Mouse (Mus musculus): ENCODE data around the gene Pwwp2b. TPM values are rescaled to one million over a fixed set of nuclear protein-coding genes. Genes with fewer than 3 reads are reported as not detected.

Pwwp2b gene
- polyA plus RNA-seq, 1 experiment from 2014 or later: 17.1 TPM

DNA sequence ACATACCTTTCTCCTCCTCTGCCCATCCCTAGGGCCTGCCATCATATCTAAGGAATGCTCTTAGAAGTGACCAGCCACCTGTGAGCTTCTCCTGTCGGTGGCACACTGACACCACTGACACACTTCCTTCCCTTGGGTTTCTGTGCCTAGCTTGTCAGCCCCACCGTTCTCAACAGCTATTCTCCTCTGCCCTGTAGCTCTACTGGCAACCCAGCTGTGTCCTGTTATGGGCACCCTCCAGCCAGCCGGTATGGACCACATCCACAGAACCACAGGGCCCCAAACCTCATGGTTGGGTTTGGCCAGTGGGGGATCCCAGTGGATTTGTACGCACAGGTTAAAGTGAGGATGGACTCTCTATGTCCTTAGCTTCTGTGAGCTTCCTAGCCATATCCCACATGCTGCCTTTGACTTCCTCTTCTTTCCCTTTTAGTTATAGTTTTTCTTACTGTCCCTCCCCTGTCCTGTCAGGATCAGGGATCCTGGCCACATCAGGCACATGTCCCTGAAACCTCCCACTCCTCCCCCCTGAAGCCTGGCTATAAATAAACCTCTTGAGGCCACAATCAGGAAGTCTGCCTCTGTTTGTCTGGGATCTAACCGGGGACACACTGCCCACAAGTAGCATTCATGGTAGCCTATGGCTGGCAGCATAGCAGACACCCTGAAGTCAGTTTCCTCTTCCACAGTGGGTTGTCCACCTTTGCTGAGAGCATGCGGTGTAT, 19.7 kb upstream of the Pwwp2b start:
- H3K9ac ChIP-seq: no peak overlapping the region
- H3K4me3 ChIP-seq (replicated peaks): no peak overlapping the region
- H3K27ac ChIP-seq: no peak overlapping the region
- no peaks in the 10 kb centered on the region for H3K9me3 ChIP-seq
- WGBS: 58% methylated on average over 6 of the region's 6 CpGs
- H3K36me3 ChIP-seq: no peaks in the 10 kb centered on the region
- no peak for ATAC-seq (ENCODE audit: insufficient read depth, low FRiP score, low read depth)
- H3K4me1 ChIP-seq: peaks cover 3% of the 10 kb centered on the region; the same call in 1 of the 2 replicates
- no peak overlapping the region for H3K4me2 ChIP-seq
- H3K27me3 ChIP-seq (replicated peaks): no peaks in the 10 kb centered on the region

DNA sequence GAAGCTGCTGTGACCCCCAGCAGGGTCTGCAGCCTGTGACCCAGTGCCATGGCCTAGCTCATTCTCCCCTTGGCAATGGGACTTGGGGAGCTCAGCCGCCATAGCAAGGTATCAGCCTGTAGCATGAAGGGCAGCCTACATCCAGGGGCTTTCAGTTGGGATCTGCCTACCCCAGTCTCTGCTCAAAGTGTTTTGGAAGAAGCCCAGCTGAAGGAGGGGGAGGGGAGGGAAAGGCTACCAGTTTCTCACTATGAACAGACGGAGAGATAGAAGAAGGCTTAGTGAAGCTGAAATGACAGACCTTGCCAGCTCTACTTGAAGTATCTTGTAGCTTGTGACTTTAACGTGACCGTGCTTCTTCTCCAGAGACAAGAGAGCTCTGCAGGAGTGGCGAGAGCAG, 18.4 kb upstream of the Pwwp2b start:
- no peaks in the 10 kb centered on the region for H3K36me3 ChIP-seq
- no peak for ATAC-seq (ENCODE audit: insufficient read depth, low FRiP score, low read depth)
- no peak overlapping the region for H3K4me2 ChIP-seq
- H3K4me3 ChIP-seq (replicated peaks): no peak overlapping the region
- WGBS: 71% methylated on average over 5 of the region's 5 CpGs
- no peaks in the 10 kb centered on the region for H3K9me3 ChIP-seq
- no peak overlapping the region for H3K9ac ChIP-seq
- no peak overlapping the region for H3K27ac ChIP-seq
- H3K27me3 ChIP-seq (replicated peaks): no peaks in the 10 kb centered on the region
- H3K4me1 ChIP-seq: peaks cover 13% of the 10 kb centered on the region

DNA sequence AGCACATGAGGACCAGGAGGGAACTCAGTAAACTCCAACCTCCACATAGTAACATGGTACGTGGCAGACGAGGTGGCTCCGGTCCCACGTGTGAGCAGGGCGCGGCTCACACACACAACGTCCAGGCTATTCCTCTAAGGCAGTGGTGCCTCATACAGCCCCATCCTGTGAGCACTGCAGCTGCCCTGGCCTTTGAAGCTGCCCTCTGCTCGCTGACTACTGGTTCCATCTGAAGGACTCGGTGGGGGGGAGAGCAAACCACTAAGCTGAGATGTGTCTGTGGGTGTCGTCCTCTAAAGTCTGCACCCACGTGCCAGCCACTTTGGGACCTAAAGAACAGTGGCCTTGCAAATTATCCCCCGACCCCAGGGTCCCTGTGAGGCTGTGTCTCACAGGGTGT, 18.0 kb upstream of the Pwwp2b start:
- Histone ChIP-seq H3K4me1 (peaks cover 17% of the 10 kb centered on the region), H3K27ac (no peak overlapping the region), H3K36me3 (no peaks in the 10 kb centered on the region), H3K9me3 (no peaks in the 10 kb centered on the region), H3K4me2 (no peak overlapping the region), H3K27me3 (replicated peaks) (no peaks in the 10 kb centered on the region), H3K4me3 (replicated peaks) (no peak overlapping the region), H3K9ac (no peak overlapping the region)
- no peak for ATAC-seq (ENCODE audit: insufficient read depth, low FRiP score, low read depth)
- 69% methylated on average over 12 of the region's 12 CpGs for WGBS

DNA sequence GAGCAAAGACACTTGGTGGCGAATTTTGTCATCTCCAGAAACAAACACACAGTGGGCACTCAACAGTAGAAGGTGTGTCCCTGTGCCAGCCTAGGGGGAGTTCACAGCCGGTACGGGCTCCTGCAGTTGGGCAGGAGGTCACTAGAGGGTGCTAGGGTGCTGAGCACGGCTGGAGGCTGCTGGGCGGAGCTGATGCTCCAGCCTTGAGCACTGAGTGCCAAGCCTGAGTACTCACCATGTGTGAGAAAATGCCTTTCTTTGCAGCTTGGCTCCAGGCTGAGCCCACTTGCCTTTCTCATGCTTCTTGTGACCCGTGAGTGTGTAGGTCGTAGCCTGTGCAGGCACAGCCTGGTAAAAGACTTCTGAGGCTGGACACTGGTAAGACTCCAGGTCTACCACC, 14.6 kb upstream of the Pwwp2b start:
- no peaks in the 10 kb centered on the region for H3K36me3 ChIP-seq
- no peaks in the 10 kb centered on the region for H3K9me3 ChIP-seq
- WGBS: under 1% methylated on average over 7 of the region's 7 CpGs
- no peak overlapping the region for H3K9ac ChIP-seq
- no peak overlapping the region for H3K4me3 ChIP-seq (replicated peaks)
- no peak overlapping the region for H3K4me2 ChIP-seq
- H3K4me1 ChIP-seq: peaks cover 25% of the 10 kb centered on the region
- H3K27me3 ChIP-seq (replicated peaks): no peaks in the 10 kb centered on the region
- peak overlapping the region; percentile 63 for H3K27ac ChIP-seq
- peak; percentile 70 for ATAC-seq (ENCODE audit: insufficient read depth, low FRiP score, low read depth)

DNA sequence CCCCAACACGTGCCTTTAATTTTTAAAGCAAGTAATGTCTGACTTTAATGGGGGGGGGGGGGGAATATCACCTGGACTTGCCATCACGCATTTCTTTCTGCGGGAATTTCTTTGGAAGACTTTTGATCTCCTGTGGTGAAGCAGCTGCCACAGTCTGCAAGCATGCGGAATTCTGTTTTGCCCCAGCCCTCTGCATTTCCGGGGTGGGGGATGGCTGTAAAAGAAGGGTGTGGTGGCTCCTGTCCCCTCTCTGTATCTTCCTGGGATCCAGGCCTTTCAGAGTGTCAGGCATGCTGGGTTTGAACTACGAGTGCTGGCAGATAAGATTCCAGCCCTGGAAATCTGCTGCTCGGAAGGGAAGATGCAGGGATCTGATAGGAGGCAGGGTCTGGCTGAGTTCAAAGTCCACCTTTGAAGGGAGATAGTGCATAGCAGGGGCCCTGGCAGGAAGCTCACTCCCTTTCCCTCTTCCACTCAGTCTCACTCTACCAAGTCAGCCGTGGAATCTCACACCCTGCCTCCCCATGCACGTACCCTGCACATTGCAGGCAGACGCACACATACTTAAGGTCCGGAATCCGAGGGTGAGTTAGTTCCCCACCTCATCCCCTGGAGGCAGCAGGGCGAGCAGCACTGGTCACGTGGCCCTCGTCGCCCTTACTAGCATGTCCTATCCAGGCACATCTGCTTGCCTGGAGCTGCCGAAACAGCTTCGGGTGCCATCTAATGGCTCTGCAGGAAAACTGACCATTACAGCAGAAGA, 13.7 kb upstream of the Pwwp2b start:
- Histone ChIP-seq H3K36me3 (no peaks in the 10 kb centered on the region), H3K9me3 (no peaks in the 10 kb centered on the region), H3K4me3 (replicated peaks) (no peak overlapping the region), H3K4me2 (peak overlapping the region; percentile 36), H3K27ac (peak overlapping the region; percentile 63), H3K9ac (no peak overlapping the region), H3K27me3 (replicated peaks) (no peaks in the 10 kb centered on the region), H3K4me1 (peaks cover 25% of the 10 kb centered on the region)
- WGBS: 13% methylated on average over 18 of the region's 18 CpGs
- peak; percentile 52 for ATAC-seq (ENCODE audit: insufficient read depth, low FRiP score, low read depth)

DNA sequence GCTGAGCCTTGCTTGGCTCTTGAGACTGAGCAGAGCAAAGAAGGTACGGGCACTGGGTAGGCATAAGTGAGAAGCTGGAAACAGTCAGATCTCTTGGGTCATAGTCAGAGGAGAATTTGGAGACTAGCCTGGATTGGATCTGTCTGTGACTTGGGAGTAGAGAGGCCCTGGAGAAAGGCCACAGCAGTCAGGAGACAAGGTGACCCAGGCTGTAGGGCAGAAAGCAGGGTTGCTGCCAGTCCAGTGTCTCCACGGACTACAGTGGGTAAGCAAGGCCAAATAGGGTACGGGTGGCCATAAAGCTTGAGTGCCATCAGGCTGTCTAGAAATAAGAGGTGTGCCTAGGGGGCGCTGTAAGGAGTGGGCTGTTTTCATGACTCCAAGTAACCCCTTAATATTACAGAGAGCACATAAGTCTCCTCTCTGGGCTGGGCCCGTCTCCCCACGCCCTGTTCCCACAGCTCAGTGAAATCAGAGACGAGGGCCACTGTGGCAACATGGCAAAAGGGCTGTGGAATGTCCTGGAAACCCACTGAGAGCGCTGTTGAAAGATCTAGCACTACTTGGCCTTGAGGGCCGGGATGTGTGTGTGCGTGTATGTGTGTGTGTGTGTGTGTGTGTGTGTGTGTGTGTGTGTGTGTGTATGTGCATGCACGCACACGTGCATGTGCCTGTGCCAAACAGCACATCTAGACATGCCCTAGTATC, 12.5 kb upstream of the Pwwp2b start:
- 79% methylated on average over 12 of the region's 12 CpGs for whole genome bisulfite sequencing
- H3K4me2 ChIP-seq: no peak overlapping the region
- no peak overlapping the region for H3K27ac ChIP-seq
- no peak overlapping the region for H3K4me3 ChIP-seq (replicated peaks)
- no peaks in the 10 kb centered on the region for H3K9me3 ChIP-seq
- no peak for ATAC-seq (ENCODE audit: insufficient read depth, low FRiP score, low read depth)
- peaks cover 25% of the 10 kb centered on the region for H3K4me1 ChIP-seq
- no peaks in the 10 kb centered on the region for H3K36me3 ChIP-seq
- no peak overlapping the region for H3K9ac ChIP-seq
- no peaks in the 10 kb centered on the region for H3K27me3 ChIP-seq (replicated peaks)

DNA sequence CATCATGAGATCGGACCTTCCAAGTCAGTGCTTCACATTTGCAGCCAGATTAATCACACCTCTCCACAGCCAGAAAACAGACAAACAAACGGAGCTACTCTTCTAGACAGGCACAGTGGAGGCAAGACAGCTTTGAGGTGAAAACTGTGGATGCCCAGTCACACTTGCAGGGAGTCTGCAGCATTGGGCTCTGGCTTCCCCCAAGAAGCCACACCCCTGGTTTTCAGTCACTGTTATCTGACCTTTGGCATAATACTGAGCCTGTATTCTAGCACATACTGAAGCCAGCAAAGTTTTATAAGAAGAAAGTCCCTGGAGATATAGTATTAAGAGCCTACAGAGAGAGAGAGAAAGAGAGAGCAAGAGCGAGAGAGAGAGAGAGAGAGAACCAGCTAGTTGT, 8.8 kb upstream of the Pwwp2b start:
- Histone ChIP-seq H3K4me3 (replicated peaks) (no peak overlapping the region), H3K9me3 (no peaks in the 10 kb centered on the region), H3K4me2 (no peak overlapping the region), H3K27me3 (replicated peaks) (no peaks in the 10 kb centered on the region), H3K27ac (no peak overlapping the region), H3K4me1 (peaks cover 15% of the 10 kb centered on the region), H3K9ac (no peak overlapping the region), H3K36me3 (no peaks in the 10 kb centered on the region)
- 58% methylated on average over 3 of the region's 3 CpGs for WGBS
- no peak for ATAC-seq (ENCODE audit: insufficient read depth, low FRiP score, low read depth)

DNA sequence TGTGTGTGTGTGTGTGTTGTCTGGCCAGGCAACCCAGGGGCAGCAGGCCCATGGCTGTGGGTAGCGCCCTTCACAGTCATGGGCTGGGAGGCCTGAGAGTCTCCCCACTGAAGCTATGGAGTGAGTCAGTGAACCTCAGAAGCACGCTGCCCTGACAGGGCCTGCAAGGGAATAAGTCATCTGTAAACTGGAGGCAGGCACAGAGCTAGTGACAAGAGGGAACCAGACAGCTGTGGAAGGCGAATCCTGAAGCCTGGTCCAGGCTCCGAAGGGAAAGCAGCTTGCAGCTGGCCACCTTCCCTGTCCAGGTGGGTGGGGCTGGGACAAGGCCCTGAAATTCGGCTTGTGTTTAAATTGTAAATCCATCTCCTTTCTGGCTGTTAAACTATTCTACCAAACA, 2.2 kb upstream of the Pwwp2b start:
- ATAC-seq (ENCODE audit: insufficient read depth, low FRiP score, low read depth): no peak
- no peak overlapping the region for H3K4me3 ChIP-seq (replicated peaks)
- peak overlapping the region; percentile 94; the same call in 1 of the 2 replicates for H3K27ac ChIP-seq
- H3K9me3 ChIP-seq: no peaks in the 10 kb centered on the region
- WGBS: 47% methylated on average over 5 of the region's 5 CpGs
- no peaks in the 10 kb centered on the region for H3K36me3 ChIP-seq
- no peak overlapping the region for H3K4me2 ChIP-seq
- no peak overlapping the region for H3K9ac ChIP-seq
- H3K4me1 ChIP-seq: peaks cover 40% of the 10 kb centered on the region
- no peaks in the 10 kb centered on the region for H3K27me3 ChIP-seq (replicated peaks)

DNA sequence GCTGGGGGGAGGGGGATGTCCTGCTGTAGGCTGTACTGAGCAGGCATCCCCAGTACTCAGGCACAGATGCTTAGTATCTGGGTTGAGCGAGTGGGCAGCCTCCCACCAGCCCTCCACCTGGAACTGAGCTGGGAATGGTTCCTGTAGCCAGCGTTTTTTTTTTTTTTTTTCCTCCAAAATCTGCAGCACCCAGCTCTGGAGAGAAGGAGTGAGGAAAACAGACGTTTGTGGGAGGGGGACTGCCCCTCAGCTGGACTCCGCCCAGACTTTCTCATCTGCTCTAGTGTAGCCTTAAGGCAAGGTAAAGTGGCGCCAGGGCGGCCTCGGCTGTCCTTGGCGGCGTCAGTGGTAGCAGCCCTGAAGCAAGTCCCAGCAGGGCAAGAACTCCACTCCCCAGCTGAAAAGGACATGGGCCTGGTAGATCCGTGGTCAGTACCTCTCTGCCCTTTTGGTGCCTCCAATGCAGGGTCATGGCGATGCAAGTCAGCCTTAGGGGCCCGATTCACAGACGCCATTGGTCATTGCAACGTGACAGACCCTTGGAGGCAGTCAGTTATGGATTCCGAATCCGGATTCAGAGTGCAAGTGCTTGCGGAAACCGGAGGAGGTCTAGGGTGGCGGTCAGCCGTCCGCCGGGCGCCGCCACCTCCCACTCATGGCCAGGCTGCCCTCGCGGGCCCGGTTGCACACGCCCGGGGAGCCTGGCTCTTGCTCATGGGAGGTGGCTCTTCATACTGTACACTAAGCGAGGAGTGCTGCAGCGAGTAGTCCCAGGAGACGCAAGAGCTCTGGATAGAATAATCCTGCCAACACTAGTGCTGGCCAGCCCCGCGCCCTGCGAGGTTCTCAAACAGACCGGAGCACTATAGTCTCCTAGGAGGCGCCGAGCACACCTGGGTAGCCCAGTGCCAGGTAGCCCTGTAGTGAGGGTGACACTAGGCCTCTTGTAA, 1.1 kb upstream of the Pwwp2b start:
- Histone ChIP-seq H3K4me3 (replicated peaks) (peak overlapping the region; percentile 60), H3K4me2 (peak overlapping the region; percentile 84), H3K4me1 (peaks cover 52% of the 10 kb centered on the region), H3K9me3 (no peaks in the 10 kb centered on the region), H3K27me3 (replicated peaks) (no peaks in the 10 kb centered on the region), H3K27ac (peak overlapping the region; percentile 94), H3K36me3 (no peaks in the 10 kb centered on the region), H3K9ac (peak overlapping the region; percentile 53; the same call in 1 of the 2 replicates)
- peak; percentile 21; the same call in 1 of the 2 replicates for ATAC-seq (ENCODE audit: insufficient read depth, low FRiP score, low read depth)
- WGBS: 11% methylated on average over 38 of the region's 38 CpGs

DNA sequence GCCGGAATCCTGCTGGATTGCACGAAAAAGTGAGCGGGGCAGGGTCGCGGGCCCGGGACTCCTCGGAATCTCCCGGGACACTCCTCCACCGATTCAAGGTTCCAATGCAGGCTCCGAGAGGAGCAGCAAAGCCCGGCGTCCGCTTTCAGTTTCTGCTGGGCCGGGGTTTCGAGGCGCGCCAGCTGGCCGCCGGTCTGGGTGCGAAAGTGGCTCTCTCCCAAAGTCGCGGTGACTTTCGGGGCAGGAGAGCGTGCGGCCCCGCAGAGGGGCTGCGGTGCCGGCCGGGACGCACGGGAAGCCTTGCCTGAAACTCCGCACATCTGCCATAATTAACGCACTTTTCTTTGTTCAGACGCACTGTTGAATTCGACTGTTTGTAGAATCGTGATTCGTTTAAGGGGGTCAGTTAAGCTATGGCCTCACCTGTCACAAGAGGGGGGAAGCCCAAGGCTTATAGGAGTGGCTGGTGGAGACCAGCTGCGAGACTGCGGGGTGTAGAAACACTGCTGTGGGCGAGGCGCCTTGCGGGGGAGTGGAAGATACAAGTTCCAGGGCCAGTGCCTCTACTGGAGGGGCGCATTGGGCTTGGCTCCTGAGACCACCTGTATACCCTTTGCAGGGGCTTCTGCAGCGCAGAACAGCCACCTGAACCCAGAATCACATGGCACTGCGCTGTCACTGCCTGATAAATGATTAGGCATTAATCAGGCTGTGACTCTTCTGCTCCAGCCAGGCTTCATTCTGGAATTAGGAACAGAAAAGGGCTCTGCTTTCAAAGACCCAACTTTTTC, 528 bp downstream of the Pwwp2b start:
- H3K9me3 ChIP-seq: no peaks in the 10 kb centered on the region
- H3K36me3 ChIP-seq: no peaks in the 10 kb centered on the region
- peak overlapping the region; percentile 53 for H3K9ac ChIP-seq
- 1% methylated on average over 45 of the region's 45 CpGs for WGBS
- H3K27me3 ChIP-seq (replicated peaks): no peaks in the 10 kb centered on the region
- H3K4me1 ChIP-seq: peaks cover 68% of the 10 kb centered on the region
- H3K4me2 ChIP-seq: peak overlapping the region; percentile 84
- peak overlapping the region; percentile 94 for H3K27ac ChIP-seq
- ATAC-seq (ENCODE audit: insufficient read depth, low FRiP score, low read depth): no peak
- peak overlapping the region; percentile 60 for H3K4me3 ChIP-seq (replicated peaks)
